Mouse (Mus musculus): Measurements from ENCODE around the gene Prkar1a.

Gene Prkar1a

DNA sequence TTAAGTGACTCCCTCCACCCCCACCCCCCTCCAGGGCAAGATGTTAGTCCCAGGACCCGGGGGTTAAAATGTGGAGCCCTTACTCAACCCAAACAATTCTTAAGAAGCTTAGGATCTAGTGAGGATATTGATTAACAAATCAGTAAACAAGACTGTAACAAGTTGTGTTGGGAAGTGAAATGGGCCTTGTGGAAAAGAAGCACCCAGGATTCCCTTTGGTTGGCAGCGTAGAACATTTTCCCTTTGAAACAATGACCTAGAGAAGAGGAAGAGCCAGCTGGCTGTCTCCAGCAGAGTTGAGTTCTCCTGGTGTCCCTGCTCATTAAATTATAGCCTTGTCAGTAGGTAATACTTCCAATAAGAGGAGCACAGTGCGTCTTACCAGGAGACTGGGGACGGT, 59.6 kb downstream of the Prkar1a start:
- no peak for DNase-seq

- DNase-seq, result no peak
Observed at GRCm38 (mm10) chr11:109709501-109709900, 60.3 kb downstream of the Prkar1a start.

GRCm38 (mm10) chr11:109714341-109715247, 65.4 kb downstream of the Prkar1a start:
- no peak for DNase-seq

GRCm38 (mm10) chr11:109715311-109715781, 66.1 kb downstream of the Prkar1a start:
- no peak for DNase-seq

DNA sequence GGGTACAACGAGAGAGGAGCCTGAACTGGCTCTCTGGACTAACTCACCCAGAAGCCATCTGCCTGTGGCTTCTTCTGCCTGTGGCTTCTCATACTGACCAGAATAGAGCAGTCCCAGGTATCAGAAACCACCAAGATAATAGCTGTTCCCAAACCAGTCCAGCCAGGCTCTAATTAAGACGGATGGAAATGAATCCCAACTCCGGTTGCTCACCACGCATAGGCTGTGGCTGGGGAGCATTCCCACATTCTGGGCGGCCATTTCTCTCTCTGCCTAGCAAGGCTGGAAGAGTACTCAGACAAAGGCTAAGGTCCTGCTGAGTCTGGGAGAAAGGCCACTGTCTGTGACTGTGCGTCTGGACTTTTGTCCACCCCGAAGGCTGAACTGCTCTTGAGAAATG, 67.8 kb downstream of the Prkar1a start:
- no peak for DNase-seq

DNA sequence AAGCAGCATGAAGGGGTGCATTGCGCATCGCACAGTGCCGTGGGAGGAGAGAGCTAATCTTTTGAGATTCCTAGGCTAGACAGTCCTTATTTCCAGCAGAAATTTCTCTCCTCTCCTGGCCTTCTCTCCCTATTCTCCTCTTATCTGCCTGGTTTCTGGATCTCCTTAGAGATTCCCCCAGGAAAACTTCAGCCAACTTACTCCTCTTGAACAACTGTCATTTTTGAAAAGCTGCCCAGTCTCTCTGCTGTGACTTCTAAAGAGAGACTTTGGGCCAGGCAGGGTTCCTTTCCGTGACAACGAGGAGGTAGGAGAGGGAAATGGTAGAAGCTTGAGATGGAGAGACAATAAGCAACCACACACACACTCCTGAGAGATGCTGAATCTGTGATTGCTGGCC, 68.2 kb downstream of the Prkar1a start:
- no peak for DNase-seq

DNA sequence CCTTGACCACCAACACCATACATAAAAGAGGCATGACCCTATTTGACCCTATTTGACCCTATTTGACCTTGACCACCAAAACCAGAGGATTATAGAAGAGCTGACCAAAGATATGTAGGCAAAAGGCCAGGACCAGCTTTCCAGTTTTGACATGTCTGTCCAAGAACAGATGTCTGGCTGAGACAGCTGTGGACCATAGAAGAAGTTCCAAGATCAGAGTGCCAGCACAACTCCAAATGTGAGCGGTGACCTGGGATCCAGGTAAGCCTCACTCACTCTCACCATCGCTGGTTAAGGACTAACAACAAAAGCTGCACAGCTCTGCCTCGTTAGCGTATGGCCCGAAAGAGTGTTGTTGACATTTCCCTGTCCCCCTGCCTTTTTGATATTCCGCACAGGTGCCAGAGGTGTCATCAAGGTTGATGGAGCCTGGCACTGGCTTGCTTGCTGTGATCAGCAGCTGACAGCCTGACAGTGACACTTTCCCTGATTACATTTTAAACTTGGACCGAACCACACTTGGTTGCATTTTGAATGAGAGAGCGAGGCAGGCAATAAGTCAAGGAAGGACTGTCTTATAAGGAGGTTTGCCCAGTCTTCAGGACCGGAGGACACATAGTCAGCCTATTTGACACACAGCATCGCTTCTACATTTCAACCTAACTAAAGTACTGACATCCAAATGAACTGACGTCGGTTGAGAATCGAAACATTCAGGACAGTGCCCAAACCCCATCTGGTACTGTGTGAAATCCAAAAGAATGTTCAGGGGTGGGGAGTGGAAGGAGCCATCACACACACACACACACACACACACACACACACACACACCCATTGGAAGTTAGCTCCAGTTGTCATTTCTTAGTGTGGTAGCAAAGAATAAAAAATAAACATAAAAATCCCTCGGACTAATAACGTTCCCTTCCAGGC, 69.0 kb downstream of the Prkar1a start:
- DNase-seq, result no peak
